Mouse (Mus musculus): Measurements from ENCODE around the gene Tm4sf5.

Gene Tm4sf5

GRCm38 (mm10) chr11:70553940-70554339 lies 48.9 kb downstream of the Tm4sf5 start:
- no peak for DNase-seq

- DNase-seq = no peak
Observed at GRCm38 (mm10) chr11:70557545-70557944, 52.5 kb downstream of the Tm4sf5 start.
